Mouse (Mus musculus): ENCODE measurements around the gene Slc8a1. TPM values are rescaled to one million over a fixed set of nuclear protein-coding genes. Genes with fewer than 3 reads are reported as not detected.

Gene Slc8a1
- total RNA-seq, 2 experiments from 2014 or later: 270 to 277 TPM

- Histone ChIP-seq H3K4me3 (no peak overlapping the region), H3K27ac (no peak overlapping the region)
- intact Hi-C loops (cut with DNase I): no loop called here
- no peak for DNase-seq (ENCODE audit: extremely low spot score in 1 of 2, low spot score in 2 of 2)
- TF ChIP-seq CTCF (IDR thresholded peaks at IDR 0.05): no peak
Observed at GRCm38 (mm10) chr17:81704761-81705160, 33.4 kb downstream of the Slc8a1 start.

GRCm38 (mm10) chr17:81703258-81703657 is 34.9 kb downstream of the Slc8a1 start:
- no peak for DNase-seq (ENCODE audit: extremely low spot score in 1 of 2, low spot score in 2 of 2)
- intact Hi-C loops (cut with DNase I): no loop called here
- Histone ChIP-seq H3K27ac (no peak overlapping the region), H3K4me3 (no peak overlapping the region)
- TF ChIP-seq CTCF (IDR thresholded peaks at IDR 0.05): no peak

- Histone ChIP-seq H3K27ac (no peak overlapping the region), H3K4me3 (no peak overlapping the region)
- TF ChIP-seq CTCF (IDR thresholded peaks at IDR 0.05): no peak
- DNase-seq (ENCODE audit: extremely low spot score in 1 of 2, low spot score in 2 of 2): no peak
- intact Hi-C loops (cut with DNase I): no loop called here
Observed at GRCm38 (mm10) chr17:81701701-81702100, 36.5 kb downstream of the Slc8a1 start.

DNA sequence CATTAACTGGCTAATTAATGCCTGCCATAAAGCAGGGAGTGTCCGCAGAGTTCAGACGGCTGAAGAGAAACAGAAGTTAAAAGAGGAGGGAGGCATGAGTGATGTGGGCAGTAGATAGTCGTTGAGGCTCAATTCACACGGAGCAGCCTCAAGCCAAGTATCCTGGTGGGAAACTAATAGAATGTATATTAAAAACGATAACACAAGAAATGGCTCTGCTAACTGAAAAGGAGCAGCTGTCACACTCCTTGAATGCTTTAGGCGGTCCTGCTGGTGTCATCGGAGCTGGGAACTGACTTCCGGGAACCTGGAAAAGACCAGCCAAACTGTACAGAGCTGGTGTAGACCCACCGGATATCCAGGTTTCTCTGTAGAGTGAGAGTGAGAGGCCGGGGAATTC is 39.4 kb downstream of the Slc8a1 start:
- Histone ChIP-seq H3K27ac (no peak overlapping the region), H3K4me3 (no peak overlapping the region)
- intact Hi-C loops (cut with DNase I): no loop called here
- no peak for TF ChIP-seq CTCF (IDR thresholded peaks at IDR 0.05)
- DNase-seq (ENCODE audit: extremely low spot score in 1 of 2, low spot score in 2 of 2): no peak

- Histone ChIP-seq H3K4me3 (no peak overlapping the region), H3K27ac (no peak overlapping the region)
- intact Hi-C loops (cut with DNase I): no loop called here
- TF ChIP-seq CTCF (IDR thresholded peaks at IDR 0.05): no peak
- DNase-seq (ENCODE audit: extremely low spot score in 1 of 2, low spot score in 2 of 2): no peak
Observed at GRCm38 (mm10) chr17:81697695-81698094, 40.5 kb downstream of the Slc8a1 start.

DNA sequence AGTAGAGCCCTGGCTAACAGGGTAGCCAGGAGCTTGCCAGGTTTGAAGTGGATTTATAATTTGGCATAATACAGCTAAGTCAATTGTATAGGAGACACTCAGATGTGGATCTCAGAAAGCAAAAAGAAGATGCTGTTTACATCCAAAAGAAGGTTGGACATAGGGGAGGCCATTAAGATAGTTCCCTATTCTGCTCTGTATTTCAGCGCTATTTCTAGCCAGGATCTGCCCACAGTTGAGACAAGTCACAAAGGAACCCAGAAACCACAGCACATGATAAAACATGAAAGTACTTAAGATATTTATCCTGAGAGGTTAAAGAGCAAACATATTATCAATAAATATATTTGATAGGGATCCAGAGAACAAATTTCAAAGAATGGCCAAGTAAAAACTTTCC is 43.2 kb downstream of the Slc8a1 start:
- no peak overlapping the region for H3K4me3 ChIP-seq
- no peak for TF ChIP-seq CTCF (IDR thresholded peaks at IDR 0.05)
- intact Hi-C loops (cut with DNase I): no loop called here
- H3K27ac ChIP-seq: no peak overlapping the region
- no peak for DNase-seq (ENCODE audit: extremely low spot score in 1 of 2, low spot score in 2 of 2)

DNA sequence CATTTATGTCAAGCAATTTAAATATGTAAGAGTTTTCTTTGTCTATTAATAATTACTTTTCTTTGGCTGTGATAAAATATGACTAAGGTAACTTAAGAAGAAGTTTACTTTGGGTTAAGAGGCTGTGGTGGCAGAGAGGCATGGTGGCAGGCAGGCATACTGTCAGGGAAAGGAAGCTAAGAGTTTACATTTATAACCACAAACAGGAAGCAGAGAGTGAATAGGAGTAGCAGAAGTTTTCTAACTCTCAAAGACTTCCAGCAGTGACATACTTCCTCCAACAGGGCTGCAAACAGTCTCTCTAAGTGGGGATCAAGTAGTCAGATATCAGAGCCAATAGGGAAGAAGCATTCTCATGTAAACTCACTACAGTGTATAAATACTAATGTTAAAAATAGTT is 58.6 kb downstream of the Slc8a1 start:
- DNase-seq (ENCODE audit: extremely low spot score in 1 of 2, low spot score in 2 of 2): no peak
- intact Hi-C loops (cut with DNase I): loop anchor here (10.0 kb wide), 2 partner anchors 105 to 1065 kb away; no protein-coding TSS in a partner anchor
- TF ChIP-seq CTCF (IDR thresholded peaks at IDR 0.05): no peak; the same call in 1 of the 2 replicates
- no peak overlapping the region for H3K27ac ChIP-seq
- no peak overlapping the region for H3K4me3 ChIP-seq

- TF ChIP-seq CTCF (IDR thresholded peaks at IDR 0.05): no peak
- H3K4me3 ChIP-seq: no peak overlapping the region
- no peak for DNase-seq (ENCODE audit: extremely low spot score in 1 of 2, low spot score in 2 of 2)
- H3K27ac ChIP-seq: no peak overlapping the region
- intact Hi-C loops (cut with DNase I): loop anchor here (10.0 kb wide), 2 partner anchors 107 to 1067 kb away; no protein-coding TSS in a partner anchor
Observed at GRCm38 (mm10) chr17:81677450-81677849, 60.7 kb downstream of the Slc8a1 start.

- no peak for TF ChIP-seq CTCF (IDR thresholded peaks at IDR 0.05)
- Histone ChIP-seq H3K27ac (no peak overlapping the region), H3K4me3 (no peak overlapping the region)
- intact Hi-C loops (cut with DNase I): loop anchor here (10.0 kb wide), 2 partner anchors 109 to 1069 kb away; no protein-coding TSS in a partner anchor
- no peak for DNase-seq (ENCODE audit: extremely low spot score in 1 of 2, low spot score in 2 of 2)
Observed at GRCm38 (mm10) chr17:81676203-81676602, 62.0 kb downstream of the Slc8a1 start.

DNA sequence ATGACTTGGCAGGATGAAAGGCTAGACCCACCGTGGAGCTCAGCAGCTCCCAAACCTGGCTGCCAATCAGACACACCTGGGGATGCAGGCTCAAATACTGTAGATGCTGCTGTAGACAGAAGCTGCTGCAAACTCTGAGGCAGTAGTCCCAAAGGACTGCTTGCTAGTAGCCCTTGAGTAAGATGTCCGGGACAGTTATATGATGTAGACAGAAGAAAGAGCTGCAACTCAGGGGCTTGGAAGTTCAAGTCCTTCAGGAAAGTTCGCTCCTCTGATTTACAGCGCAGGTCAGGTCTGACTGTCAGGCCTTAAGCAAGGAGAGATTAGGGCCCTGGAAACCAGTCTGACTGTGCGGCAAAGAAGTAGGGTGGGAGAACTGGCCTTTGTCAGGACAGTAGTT is 66.9 kb downstream of the Slc8a1 start:
- intact Hi-C loops (cut with DNase I): loop anchor here (10.0 kb wide), 2 partner anchors 114 to 1074 kb away; no protein-coding TSS in a partner anchor
- no peak overlapping the region for H3K27ac ChIP-seq
- no peak for TF ChIP-seq CTCF (IDR thresholded peaks at IDR 0.05)
- H3K4me3 ChIP-seq: no peak overlapping the region
- no peak for DNase-seq (ENCODE audit: extremely low spot score in 1 of 2, low spot score in 2 of 2)

GRCm38 (mm10) chr17:81669816-81670691 is 68.1 kb downstream of the Slc8a1 start:
- Histone ChIP-seq H3K27ac (peak overlapping the region; percentile 96), H3K4me3 (peak overlapping the region; percentile 73)
- intact Hi-C loops (cut with DNase I): loop anchor here (10.0 kb wide), 6 partner anchors 115 to 1285 kb away; no protein-coding TSS in a partner anchor
- DNase-seq (ENCODE audit: extremely low spot score in 1 of 2, low spot score in 2 of 2): peak; percentile 73 to 77
- TF ChIP-seq CTCF (IDR thresholded peaks at IDR 0.05): no peak

DNA sequence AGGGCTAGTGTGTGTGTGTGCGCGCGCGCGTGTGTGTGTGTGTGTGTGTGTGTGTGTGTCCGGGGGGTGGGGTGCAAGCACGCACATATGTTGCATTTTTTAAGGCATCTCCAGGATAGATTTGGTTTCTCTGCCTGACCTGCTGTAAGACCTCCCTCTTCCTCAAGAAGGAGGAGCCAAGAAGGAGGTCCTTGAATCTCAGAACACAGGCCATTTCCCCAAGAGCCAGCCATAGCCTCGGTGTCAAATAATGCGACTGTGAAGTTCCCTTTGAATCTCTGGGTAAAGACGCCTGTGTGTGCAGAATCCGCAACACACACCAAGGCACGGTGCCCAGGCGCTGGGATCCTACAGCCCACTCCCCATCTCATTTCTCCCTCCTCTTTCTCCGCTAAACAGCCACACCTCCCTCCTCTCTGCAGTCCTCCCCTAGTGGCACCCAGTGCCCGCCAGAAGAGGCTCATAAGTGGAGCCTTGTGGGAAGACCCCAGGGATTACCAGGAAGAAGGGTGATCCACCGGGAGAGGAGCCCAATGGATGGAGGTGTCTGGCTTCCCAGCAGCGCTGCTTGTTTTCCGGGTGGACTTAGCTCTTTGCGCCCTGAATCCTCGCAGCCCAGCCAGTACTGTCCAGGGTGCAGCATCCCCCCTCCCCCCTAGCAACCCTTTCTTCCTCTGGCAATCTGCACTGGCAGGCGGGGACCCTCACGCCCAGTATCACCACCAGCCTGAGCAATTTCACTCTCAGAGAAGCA is 68.9 kb downstream of the Slc8a1 start:
- TF ChIP-seq CTCF (IDR thresholded peaks at IDR 0.05): no peak; the same call in none of the 2 replicates
- DNase-seq (ENCODE audit: extremely low spot score in 1 of 2, low spot score in 2 of 2): peak; percentile 43 to 51
- Histone ChIP-seq H3K4me3 (peak overlapping the region; percentile 73), H3K27ac (peak overlapping the region; percentile 96)
- intact Hi-C loops (cut with DNase I): loop anchor here (10.0 kb wide), 4 partner anchors 194 to 1286 kb away; no protein-coding TSS in a partner anchor

Measured in left cerebral cortex, adult 2 months (tissue).